Mouse (Mus musculus) heart, embryonic 15.5 days (tissue): Measurements from ENCODE around the gene Taf6l. TPM values are rescaled to one million over a fixed set of nuclear protein-coding genes. Genes with fewer than 3 reads are reported as not detected.
A peak's percentile ranks its signal among the peaks of the same experiment; 100 is the strongest.

Experiments
- ATAC-seq: fragments of 200-750 bp; cut with Nextera tagmentation; replicated peaks from 2 replicates; pipeline ENCODE4 v1.8.0; 2017; ENCODE audit warnings: low read depth, moderate TSS enrichment; ENCODE audit not compliant: insufficient number of reproducible peaks, insufficient read depth, low FRiP score
- H3K27ac ChIP-seq: fragments of 300-500 bp; sonication (generic); 2 replicates; pipeline ENCODE4 v1.5.1; 2015; ENCODE audit warnings: mild to moderate bottlenecking, inconsistent platforms
- H3K27me3 ChIP-seq: fragments of 300-500 bp; sonication (generic); 2 replicates; pipeline ENCODE4 v1.6.1; 2015; ENCODE audit warnings: inconsistent platforms
- H3K36me3 ChIP-seq: fragments of 300-500 bp; sonication (generic); 2 replicates; pipeline ENCODE4 v1.6.1; 2015; ENCODE audit warnings: mild to moderate bottlenecking, inconsistent platforms
- H3K4me1 ChIP-seq: fragments of 300-500 bp; sonication (generic); replicated peaks from 2 replicates; pipeline ENCODE4 v1.6.1; 2015; ENCODE audit warnings: inconsistent platforms
- H3K4me2 ChIP-seq: fragments of 300-500 bp; sonication (generic); 2 replicates; pipeline ENCODE4 v1.6.1; 2015; ENCODE audit warnings: inconsistent platforms, mild to moderate bottlenecking, moderate library complexity
- H3K4me3 ChIP-seq: fragments of 300-500 bp; sonication (generic); 2 replicates; pipeline ENCODE4 v1.5.1; 2015; ENCODE audit warnings: mild to moderate bottlenecking, inconsistent platforms
- H3K9ac ChIP-seq: fragments of 300-500 bp; sonication (generic); 2 replicates; pipeline ENCODE4 v1.6.1; 2015; ENCODE audit warnings: mild to moderate bottlenecking, inconsistent platforms
- H3K9me3 ChIP-seq: fragments of 300-500 bp; sonication (generic); replicated peaks from 2 replicates; pipeline ENCODE4 v1.6.1; 2016; ENCODE audit warnings: inconsistent platforms
- WGBS: fragments of 180-500 bp; shearing (Covaris S2); methylation state at CpG from one replicate; pipeline ENCODE4 v1.1.7; 2015; ENCODE audit warnings: mixed read lengths; 5-methylcytosine and 5-hydroxymethylcytosine counted together
- polyA plus RNA-seq: library from polyadenylated mRNA; unstranded; fragments of >200 nt; fragmentation: Nextera tagmentation; extraction: Ambion mirVana; gene quantifications from 2 replicates; pipeline ENCODE4 v1.2.1, GENCODE M21; 2015

The Taf6l gene
- polyA plus RNA-seq, 1 experiment from 2014 or later, result 15.4 TPM

- Histone ChIP-seq H3K27me3 (no peaks in the 10 kb centered on the region), H3K4me3 (no peak overlapping the region), H3K9me3 (no peaks in the 10 kb centered on the region), H3K27ac (no peak overlapping the region), H3K4me1 (peaks cover 12% of the 10 kb centered on the region), H3K36me3 (peaks cover 18% of the 10 kb centered on the region), H3K9ac (no peak overlapping the region), H3K4me2 (no peak overlapping the region)
- 43% methylated on average over 3 of the region's 3 CpGs for WGBS
- no peak for ATAC-seq
Measured at GRCm38 (mm10) chr19:8788521-8788920, 2.3 kb upstream of the Taf6l start.

GRCm38 (mm10) chr19:8774951-8775421 is 11.2 kb downstream of the Taf6l start:
- 5% methylated on average over 20 of the region's 20 CpGs for WGBS

GRCm38 (mm10) chr19:8774086-8774835 is 12.0 kb downstream of the Taf6l start, which contains the start of gene Tmem179b:
Tmem179b (minus strand) TSS chr19:8774467.
- H3K36me3 ChIP-seq, result peaks cover 28% of the 10 kb centered on the region

More at GRCm38 (mm10) chr19:8774951-8775421, 11.2 kb downstream of the Taf6l start:
- peak overlapping the region; percentile 100 for H3K27ac ChIP-seq
- peaks cover 30% of the 10 kb centered on the region for H3K4me1 ChIP-seq
- H3K4me3 ChIP-seq, result peak overlapping the region; percentile 89
- H3K4me2 ChIP-seq, result peak overlapping the region; percentile 91
- H3K27me3 ChIP-seq, result no peaks in the 10 kb centered on the region
- peak overlapping the region; percentile 96 for H3K9ac ChIP-seq
- H3K9me3 ChIP-seq, result no peaks in the 10 kb centered on the region
- H3K36me3 ChIP-seq, result peaks cover 21% of the 10 kb centered on the region
- ATAC-seq, result no peak; the same call in 1 of the 2 replicates

GRCm38 (mm10) chr19:8773409-8773808 is 12.8 kb downstream of the Taf6l start:
- 41% methylated on average over 6 of the region's 6 CpGs for WGBS
- H3K9ac ChIP-seq, result peak overlapping the region; percentile 96
- H3K4me3 ChIP-seq, result peak overlapping the region; percentile 89
- no peaks in the 10 kb centered on the region for H3K9me3 ChIP-seq
- peaks cover 33% of the 10 kb centered on the region for H3K36me3 ChIP-seq
- peaks cover 30% of the 10 kb centered on the region for H3K4me1 ChIP-seq
- no peaks in the 10 kb centered on the region for H3K27me3 ChIP-seq
- no peak for ATAC-seq
- H3K27ac ChIP-seq, result peak overlapping the region; percentile 100
- H3K4me2 ChIP-seq, result peak overlapping the region; percentile 91

More at GRCm38 (mm10) chr19:8774086-8774835, 12.0 kb downstream of the Taf6l start, which contains the start of gene Tmem179b:
- Histone ChIP-seq H3K4me2 (peak within 1 kb of the TSS; percentile 91), H3K4me3 (peak within 1 kb of the TSS; percentile 89), H3K9me3 (no peaks in the 10 kb centered on the region), H3K9ac (peak within 1 kb of the TSS; percentile 96), H3K27me3 (no peaks in the 10 kb centered on the region), H3K27ac (peak within 1 kb of the TSS; percentile 100), H3K4me1 (peaks cover 30% of the 10 kb centered on the region)
- WGBS, result under 1% methylated on average over 62 of the region's 68 CpGs
- peak; percentile 88 for ATAC-seq

GRCm38 (mm10) chr19:8772996-8773395 is 13.2 kb downstream of the Taf6l start:
- Histone ChIP-seq H3K36me3 (peaks cover 33% of the 10 kb centered on the region), H3K27me3 (no peaks in the 10 kb centered on the region), H3K4me1 (peaks cover 30% of the 10 kb centered on the region), H3K4me3 (peak overlapping the region; percentile 89), H3K9ac (no peak overlapping the region), H3K9me3 (no peaks in the 10 kb centered on the region), H3K4me2 (peak overlapping the region; percentile 91; the same call in 1 of the 2 replicates), H3K27ac (peak overlapping the region; percentile 100; the same call in 1 of the 2 replicates)
- ATAC-seq, result no peak
- WGBS, result 64% methylated on average over 5 of the region's 5 CpGs

- Histone ChIP-seq H3K4me2 (peak within 1 kb of the TSS; percentile 72), H3K27me3 (no peaks in the 10 kb centered on the region), H3K9me3 (no peaks in the 10 kb centered on the region), H3K4me1 (peaks cover 28% of the 10 kb centered on the region), H3K4me3 (peak within 1 kb of the TSS; percentile 72), H3K9ac (peak within 1 kb of the TSS; percentile 83), H3K36me3 (peaks cover 51% of the 10 kb centered on the region), H3K27ac (peak within 1 kb of the TSS; percentile 86)
- ATAC-seq, result 0 out of 2 replicates have a peak, but pooled peaks have one; percentile 6
- 13% methylated on average over 29 of the region's 29 CpGs for WGBS
Measured at GRCm38 (mm10) chr19:8770567-8771270, 15.5 kb downstream of the Taf6l start, which contains the start of gene Tmem223. Tmem223 (plus strand) TSS chr19:8770996.

GRCm38 (mm10) chr19:8765562-8765961 is 20.7 kb downstream of the Taf6l start:
- H3K4me3 ChIP-seq, result no peak overlapping the region
- WGBS, result 91% methylated on average over 9 of the region's 9 CpGs
- no peaks in the 10 kb centered on the region for H3K9me3 ChIP-seq
- no peak overlapping the region for H3K4me2 ChIP-seq
- peaks cover 79% of the 10 kb centered on the region for H3K36me3 ChIP-seq
- ATAC-seq, result no peak
- no peaks in the 10 kb centered on the region for H3K27me3 ChIP-seq
- no peak overlapping the region for H3K27ac ChIP-seq
- no peak overlapping the region for H3K9ac ChIP-seq
- H3K4me1 ChIP-seq, result peaks cover 4% of the 10 kb centered on the region; the same call in 1 of the 2 replicates

GRCm38 (mm10) chr19:8763276-8763675 is 22.9 kb downstream of the Taf6l start:
- no peaks in the 10 kb centered on the region for H3K27me3 ChIP-seq
- H3K9me3 ChIP-seq, result no peaks in the 10 kb centered on the region
- no peak for ATAC-seq
- H3K4me3 ChIP-seq, result no peak overlapping the region
- WGBS, result 73% methylated on average over 4 of the region's 4 CpGs
- no peak overlapping the region for H3K27ac ChIP-seq
- H3K4me1 ChIP-seq, result peaks cover 8% of the 10 kb centered on the region
- no peak overlapping the region for H3K4me2 ChIP-seq
- H3K9ac ChIP-seq, result no peak overlapping the region
- peaks cover 58% of the 10 kb centered on the region for H3K36me3 ChIP-seq

- ATAC-seq, result no peak
- Histone ChIP-seq H3K9me3 (no peaks in the 10 kb centered on the region), H3K9ac (no peak overlapping the region), H3K4me1 (peaks cover 20% of the 10 kb centered on the region), H3K27me3 (no peaks in the 10 kb centered on the region), H3K4me3 (no peak overlapping the region), H3K27ac (no peak overlapping the region), H3K36me3 (peaks cover 33% of the 10 kb centered on the region), H3K4me2 (no peak overlapping the region)
- WGBS, result 94% methylated on average over 2 of the region's 2 CpGs
Measured at GRCm38 (mm10) chr19:8760757-8761156, 25.5 kb downstream of the Taf6l start.

GRCm38 (mm10) chr19:8758899-8759298 is 27.3 kb downstream of the Taf6l start:
- peaks cover 22% of the 10 kb centered on the region for H3K4me1 ChIP-seq
- ATAC-seq, result no peak
- H3K9ac ChIP-seq, result no peak overlapping the region
- H3K27me3 ChIP-seq, result no peaks in the 10 kb centered on the region
- H3K27ac ChIP-seq, result no peak overlapping the region
- peak overlapping the region; percentile 60; the same call in 1 of the 2 replicates for H3K4me2 ChIP-seq
- no peaks in the 10 kb centered on the region for H3K9me3 ChIP-seq
- H3K36me3 ChIP-seq, result peaks cover 28% of the 10 kb centered on the region
- peak overlapping the region; percentile 98; the same call in 1 of the 2 replicates for H3K4me3 ChIP-seq
- 69% methylated on average over 2 of the region's 2 CpGs for WGBS

- H3K27me3 ChIP-seq, result no peaks in the 10 kb centered on the region
- peak overlapping the region; percentile 89 for H3K27ac ChIP-seq
- H3K9ac ChIP-seq, result peak overlapping the region; percentile 98
- peak overlapping the region; percentile 98 for H3K4me3 ChIP-seq
- 3% methylated on average over 14 of the region's 14 CpGs for WGBS
- no peaks in the 10 kb centered on the region for H3K9me3 ChIP-seq
- H3K4me1 ChIP-seq, result peaks cover 22% of the 10 kb centered on the region
- no peak for ATAC-seq
- H3K36me3 ChIP-seq, result peaks cover 26% of the 10 kb centered on the region
- H3K4me2 ChIP-seq, result peak overlapping the region; percentile 60
Measured at GRCm38 (mm10) chr19:8757471-8757998, 28.7 kb downstream of the Taf6l start.
